Mouse (Mus musculus): ENCODE measurements around the gene Ube2ql1. TPM values are rescaled to one million over a fixed set of nuclear protein-coding genes. Genes with fewer than 3 reads are reported as not detected.

The Ube2ql1 gene
- polyA plus RNA-seq, 1 experiment from 2014 or later, result 1.2 TPM

DNA sequence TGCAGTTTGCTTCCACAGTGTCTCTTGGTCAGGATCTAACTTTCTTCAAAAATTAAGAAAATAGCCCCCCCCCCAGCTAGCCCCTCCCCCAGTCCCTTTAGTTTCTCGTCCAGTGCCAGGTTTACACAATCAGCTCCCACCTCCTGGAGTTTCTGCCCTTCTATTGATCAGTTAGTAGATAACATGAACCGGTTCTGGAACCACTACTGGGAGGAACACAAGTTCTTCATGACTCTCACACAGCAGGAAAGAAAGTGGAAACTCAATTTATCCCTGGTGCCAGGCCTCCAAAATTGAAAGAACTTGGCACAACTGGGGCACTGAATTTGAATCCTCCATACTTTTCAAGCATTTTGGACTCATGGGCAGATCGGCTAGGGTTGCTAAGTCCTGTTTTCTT, 85.2 kb downstream of the Ube2ql1 start:
- H3K27me3 ChIP-seq (replicated peaks; ENCODE audit: control insufficient read depth, insufficient read depth, low read length), result no peaks in the 10 kb centered on the region
- H3K9me3 ChIP-seq (ENCODE audit: control insufficient read depth, low read length), result no peaks in the 10 kb centered on the region
- no peak overlapping the region for H3K9ac ChIP-seq (ENCODE audit: low read depth, low read length)
- 60% methylated on average over 3 of the region's 3 CpGs for WGBS
- H3K27ac ChIP-seq (ENCODE audit: low read depth, low read length), result no peak overlapping the region
- ATAC-seq (replicated peaks; ENCODE audit: low FRiP score) (no peak), DNase-seq (ENCODE audit: low spot score) (peak; percentile 17)
- H3K4me2 ChIP-seq, result no peak overlapping the region
- H3K4me1 ChIP-seq (replicated peaks; ENCODE audit: control insufficient read depth, insufficient read depth, low read length), result no peaks in the 10 kb centered on the region
- H3K36me3 ChIP-seq (ENCODE audit: control insufficient read depth, insufficient read depth, low read length), result no peaks in the 10 kb centered on the region
- no peak overlapping the region for H3K4me3 ChIP-seq (ENCODE audit: low read depth, low read length)

Other genes with a start within 250 kb of the Ube2ql1 start
- gene Nsun2, start 206.1 kb downstream of the Ube2ql1 start, polyA plus RNA-seq (2014; fragmentation: Nextera tagmentation; extraction: Ambion mirVana), result 278 and 320 TPM in 2 replicates
- gene Tent4a, start 205.3 kb downstream of the Ube2ql1 start, polyA plus RNA-seq (2014; fragmentation: Nextera tagmentation; extraction: Ambion mirVana), result 5.3 and 6.2 TPM in 2 replicates
- 9.9 and 10.3 TPM in 2 replicates for gene Srd5a1, start 128.4 kb downstream of the Ube2ql1 start, polyA plus RNA-seq (2014; fragmentation: Nextera tagmentation; extraction: Ambion mirVana)
- gene Med10, start 62.5 kb upstream of the Ube2ql1 start, polyA plus RNA-seq (2014; fragmentation: Nextera tagmentation; extraction: Ambion mirVana), result 107 and 121 TPM in 2 replicates